Mouse (Mus musculus) spleen, adult 12 weeks (tissue): Measurements from ENCODE around the gene Nova2.

Source experiments
- DNase-seq: peaks from one replicate; pipeline ENCODE4 v3.0.0; 2022; ENCODE audit warnings: low spot score

Gene Nova2

DNA sequence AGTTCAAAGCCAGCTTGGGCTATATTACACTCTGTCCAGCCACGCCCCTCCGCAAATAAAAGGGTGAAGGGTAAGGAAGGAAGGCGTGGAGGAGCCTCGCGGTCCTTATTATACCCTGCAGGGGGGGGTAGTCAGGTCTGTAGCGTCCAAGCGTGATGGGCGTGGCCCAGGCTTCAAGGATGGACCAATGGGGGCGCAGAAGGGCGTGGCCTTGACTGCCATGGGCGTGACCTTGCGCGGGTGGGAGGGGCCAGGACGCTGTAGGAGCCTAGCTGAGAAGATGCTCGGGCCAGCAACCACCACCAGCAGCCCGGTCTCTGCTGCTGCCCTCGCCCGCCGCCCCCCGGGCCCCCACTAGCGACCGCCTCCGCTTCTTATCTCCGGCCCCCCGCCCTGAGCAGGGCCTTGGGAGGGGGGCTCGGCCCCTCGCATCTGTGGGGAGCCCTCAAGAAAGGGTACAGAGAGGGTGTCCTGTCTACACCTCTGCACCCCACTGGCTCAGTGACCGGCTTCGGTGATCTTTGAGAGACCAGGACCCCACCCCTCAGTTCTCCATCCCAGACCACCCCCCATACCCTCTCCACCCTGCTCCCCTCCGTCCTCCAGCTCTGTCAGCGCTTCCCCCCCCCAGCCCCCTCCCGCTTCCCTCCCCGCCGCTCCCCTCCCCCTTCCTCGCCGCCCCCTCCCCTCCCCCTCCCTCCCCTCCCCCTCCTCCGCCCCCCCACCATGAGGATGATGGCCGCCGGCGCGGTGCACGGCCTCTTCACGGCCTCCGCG is at the start of gene Nova2:
Nova2 (plus strand) TSS at position 727 of the 777 bp plus-strand sequence.
- DNase-seq = peak; percentile 12

DNA sequence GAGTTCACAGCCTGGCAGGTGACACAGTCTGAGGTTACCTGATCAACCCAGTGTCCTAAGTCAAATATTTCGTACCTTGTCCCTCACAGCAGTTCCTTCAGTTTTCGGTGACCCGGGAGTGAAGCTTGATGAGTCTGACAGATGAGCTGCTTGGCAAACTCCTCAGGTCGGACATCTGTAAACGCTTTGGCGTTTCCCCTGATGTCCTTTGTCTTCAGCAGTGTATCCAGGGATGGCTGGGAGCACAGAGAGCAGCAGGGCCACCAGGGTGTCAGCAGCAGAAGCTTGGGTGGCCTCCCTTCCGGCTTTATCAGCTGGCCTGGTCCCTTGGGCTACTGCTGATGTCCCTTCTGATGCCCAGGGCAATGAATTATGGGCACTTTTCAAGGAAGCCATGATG is 47.0 kb upstream of the Nova2 start:
- DNase-seq = no peak

DNA sequence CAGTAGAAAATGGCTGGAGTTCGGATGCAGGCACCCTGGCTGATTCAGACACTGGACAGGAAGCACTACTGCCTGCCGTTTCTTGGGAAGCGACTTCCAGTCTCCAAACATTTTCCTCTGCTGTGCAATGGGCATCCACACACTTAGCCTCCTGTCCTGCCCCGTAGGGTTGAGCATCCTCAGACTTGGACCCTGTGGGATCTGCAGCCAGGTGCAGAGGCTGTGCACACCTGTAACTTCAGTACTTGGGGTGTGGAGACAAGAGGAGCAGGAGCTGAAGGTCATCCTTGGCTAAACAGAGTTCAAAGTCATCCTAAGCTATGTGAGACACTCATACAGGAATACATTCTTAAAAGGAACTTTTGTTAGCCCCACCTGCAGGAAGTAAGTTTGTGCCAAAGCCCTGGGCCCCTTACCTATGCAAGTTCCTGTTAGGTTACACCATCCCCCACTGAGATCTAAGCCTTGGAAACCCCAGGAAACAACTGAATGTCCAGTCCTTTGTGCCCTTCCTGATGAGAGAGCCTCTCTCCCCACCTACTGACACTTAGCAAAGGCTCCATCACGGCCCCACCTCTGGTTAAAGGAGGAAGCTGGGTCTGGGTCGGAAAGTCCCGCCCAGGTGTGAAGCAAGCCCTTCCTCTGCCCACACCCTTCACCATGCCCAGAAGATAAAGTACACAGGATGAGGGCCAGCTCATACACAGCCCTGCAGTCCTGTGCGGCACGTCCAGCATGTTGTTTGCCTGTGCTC is 41.5 kb upstream of the Nova2 start:
- DNase-seq = no peak

DNA sequence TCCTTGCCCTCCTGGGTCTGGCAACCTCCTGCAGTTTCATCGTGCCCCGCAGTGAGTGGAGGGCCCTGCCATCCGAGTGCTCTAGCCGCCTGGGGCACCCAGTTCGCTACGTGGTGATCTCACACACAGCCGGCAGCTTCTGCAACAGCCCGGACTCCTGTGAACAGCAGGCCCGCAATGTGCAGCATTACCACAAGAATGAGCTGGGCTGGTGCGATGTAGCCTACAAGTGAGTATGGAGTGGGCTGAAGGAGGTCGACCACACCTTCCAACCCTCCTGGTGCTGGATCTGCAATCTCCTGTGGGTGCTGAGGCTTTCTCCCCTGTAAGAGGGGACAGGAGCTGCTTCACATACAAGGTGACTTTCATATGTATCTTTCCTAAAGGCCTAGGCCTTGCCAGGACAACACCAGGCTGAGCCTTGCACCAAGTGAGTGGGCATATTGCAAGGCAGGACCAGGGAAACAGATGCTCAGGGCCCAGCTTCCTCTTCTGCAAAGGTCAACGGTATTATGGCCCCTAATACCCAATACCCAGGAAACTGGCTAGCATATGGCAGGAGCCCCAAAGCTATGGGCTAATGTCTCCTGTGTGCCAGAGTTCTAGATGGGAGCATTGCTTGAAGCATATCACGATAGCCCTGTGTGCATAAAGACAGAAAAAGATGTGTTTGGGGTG is 40.8 kb upstream of the Nova2 start:
- DNase-seq = no peak

DNA sequence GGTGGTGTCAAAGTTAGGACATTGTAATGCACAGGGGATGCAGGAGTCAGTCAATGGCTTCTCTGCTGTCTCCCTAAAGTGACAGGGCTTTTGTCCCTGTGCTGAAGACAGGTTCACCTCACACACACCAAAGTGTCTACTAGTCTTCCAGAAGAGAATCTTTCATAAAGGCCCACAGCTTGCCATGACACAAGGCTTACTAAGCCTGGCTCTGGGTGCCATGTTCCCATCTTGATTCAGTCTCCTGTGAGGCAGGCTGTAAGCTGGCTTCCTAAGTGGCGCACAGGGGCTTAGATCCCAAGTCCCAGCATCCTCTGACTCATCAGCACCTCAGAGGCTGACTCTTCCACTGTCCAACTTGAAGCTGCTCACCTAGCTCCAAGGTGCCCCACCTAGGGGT is 38.7 kb upstream of the Nova2 start:
- no peak for DNase-seq

DNA sequence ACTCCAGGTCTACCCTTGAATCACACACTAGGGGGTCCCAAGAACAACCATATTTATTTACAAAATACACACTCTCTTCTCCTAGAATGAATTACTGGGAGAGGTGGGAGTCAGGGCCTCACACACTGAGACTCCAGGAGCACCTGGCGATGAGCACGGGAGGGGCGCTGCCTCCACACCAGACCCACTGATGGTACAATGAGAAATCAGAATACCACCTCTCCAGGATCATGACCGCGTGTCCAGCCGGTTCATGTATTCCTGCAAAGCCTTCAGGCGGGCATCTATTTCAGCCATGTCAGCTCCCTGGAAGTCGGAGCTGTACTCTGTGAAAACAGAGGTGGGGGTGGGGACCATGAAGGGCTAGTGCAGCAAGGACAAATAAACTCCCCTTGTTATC is 34.8 kb upstream of the Nova2 start:
- DNase-seq = no peak

DNA sequence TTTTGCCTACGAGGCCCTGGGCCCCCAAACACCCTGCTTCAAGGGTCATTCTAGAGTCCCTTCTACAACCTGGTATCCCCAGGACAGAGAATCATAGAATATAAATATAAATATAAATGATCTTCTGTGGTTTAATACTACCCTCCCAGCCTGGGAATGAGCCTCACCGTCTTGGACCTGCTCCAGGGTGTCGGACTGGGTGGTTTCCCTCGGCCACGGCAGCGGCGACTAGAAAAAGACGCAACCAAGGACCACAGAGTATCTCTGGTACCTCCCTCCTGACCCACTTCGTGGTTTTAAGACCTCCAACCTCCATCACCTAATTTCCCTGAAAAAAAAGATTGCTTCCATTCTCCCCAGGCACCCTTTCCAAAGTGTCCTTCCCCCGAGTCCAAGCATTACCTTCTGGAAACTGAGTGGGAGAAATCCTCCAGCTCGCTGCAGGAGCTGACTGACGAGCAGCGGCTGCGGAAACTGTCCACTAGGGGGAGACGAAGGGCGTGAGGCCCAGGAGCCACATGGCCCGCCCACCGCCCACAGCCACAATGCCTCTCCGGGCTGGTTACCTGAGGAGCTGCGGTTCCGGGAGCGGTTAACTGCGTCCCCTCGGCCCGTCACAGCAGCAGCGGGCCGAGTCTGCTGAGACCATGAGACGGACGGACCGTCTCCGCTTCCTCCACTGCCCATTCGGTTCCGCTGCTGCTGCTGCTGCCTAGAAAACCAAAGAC is 33.7 kb upstream of the Nova2 start:
- peak; percentile 54 for DNase-seq

DNA sequence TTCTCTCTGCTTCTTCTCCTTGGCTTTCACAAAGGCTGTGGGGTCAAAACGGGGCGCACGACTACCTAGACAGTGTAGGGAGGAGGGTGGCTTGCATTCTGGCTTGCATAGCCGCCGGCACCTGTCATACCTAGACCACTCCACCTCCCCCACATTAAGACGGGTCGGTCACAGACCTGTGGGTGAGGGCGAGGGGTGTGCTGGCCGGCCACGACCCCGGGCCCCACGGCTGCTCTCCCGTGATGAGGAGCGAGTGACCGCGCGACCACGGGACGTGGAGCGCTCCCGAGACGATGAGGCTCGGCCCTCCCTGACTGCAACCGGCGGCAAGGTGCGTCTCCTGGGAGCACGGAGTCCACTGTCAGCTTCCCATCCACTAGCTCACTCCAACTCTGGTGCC is 32.7 kb upstream of the Nova2 start:
- DNase-seq = no peak

DNA sequence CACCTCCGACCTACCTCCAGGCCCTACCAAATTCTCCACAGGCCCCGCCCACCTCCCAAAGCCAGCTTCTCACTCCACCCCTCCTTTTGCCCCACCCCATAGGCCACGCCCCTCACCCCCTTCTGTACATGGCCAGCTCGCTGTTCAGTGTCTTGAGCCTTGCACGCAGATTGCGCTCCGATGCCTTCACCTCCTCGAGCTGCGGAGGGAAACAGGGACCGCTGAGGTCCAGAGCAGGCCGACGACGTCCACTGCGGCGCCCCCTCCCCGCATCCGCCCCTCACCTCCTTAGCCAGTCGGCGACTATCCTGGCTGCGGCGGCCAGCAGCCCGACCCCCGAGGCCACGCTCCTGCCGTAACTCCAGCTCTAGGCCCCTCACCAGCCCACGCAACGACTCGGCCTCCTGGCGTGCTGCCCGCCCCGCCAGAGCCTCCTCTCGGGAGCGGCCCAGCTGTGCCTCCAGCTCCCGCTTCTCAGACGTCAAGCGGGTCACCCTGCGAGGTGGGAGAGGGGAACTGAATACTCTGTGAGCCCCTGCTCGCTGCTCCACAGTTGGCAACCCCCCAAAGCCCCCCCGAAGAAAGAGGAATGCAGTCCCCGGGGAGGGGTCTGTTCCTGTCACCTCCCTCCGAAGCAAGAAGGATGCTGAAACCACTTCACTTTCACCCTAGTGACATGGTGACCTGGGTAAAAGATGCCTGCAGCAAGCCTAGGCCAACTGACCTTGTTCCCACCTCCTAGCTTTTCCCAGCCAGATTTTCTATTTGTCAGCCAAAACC is 31.8 kb upstream of the Nova2 start:
- DNase-seq = no peak

DNA sequence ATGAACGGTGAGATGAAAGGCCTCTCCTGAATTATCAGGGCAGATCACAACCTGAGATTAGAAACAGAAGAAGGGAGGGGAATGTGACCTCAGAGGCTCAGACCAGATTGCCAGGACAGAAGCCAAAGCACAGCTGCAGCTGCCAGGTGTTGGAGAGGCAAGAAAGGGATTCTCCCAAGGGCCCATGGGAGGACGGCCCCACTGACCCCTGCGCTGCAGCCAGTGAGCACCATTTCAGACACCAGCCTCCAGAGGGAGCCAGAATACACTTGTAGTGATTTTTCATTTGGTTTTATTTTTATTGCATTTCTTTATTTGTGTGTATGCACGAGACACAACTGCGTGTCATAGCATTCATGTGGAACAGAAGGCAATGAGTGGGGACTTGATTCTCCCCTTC is 29.2 kb upstream of the Nova2 start:
- DNase-seq = no peak

DNA sequence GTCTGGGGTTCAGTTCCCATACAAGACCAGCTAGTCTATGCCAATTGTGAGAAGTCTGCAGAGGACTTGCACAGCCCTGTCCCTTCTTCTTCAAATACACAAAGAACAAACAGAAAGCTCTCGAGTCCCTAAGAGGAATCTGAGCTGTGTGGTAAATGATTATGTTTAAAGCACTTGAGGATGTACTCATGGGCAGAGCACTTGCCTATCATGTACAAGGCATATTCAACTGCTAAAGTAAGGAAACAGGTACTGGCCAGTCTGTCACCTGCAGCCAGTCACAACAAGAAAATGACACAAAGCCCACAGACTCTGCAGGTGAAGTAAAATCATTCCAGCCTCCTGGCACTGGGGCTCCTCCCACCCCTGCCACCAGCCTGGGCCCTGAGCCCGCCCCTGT is 25.2 kb upstream of the Nova2 start:
- no peak for DNase-seq

DNA sequence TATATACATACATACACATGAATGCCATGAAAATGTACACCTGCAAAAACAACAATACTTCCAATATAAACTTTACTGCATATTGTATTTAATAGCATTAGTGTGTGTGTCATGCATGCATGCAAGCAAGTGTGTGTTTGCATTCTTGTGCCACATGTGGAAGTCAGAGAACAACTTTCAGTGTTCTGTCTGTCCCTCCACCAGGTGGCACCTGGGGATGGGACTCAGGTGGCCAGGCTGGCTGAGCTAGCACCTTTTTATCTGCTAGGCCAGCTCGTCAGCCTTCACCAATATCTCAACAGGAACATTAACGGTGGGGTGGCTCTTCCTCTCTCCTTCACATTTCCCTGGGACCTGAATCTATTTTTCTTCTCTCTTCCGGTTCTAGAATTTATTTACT is 23.2 kb upstream of the Nova2 start:
- DNase-seq = no peak

DNA sequence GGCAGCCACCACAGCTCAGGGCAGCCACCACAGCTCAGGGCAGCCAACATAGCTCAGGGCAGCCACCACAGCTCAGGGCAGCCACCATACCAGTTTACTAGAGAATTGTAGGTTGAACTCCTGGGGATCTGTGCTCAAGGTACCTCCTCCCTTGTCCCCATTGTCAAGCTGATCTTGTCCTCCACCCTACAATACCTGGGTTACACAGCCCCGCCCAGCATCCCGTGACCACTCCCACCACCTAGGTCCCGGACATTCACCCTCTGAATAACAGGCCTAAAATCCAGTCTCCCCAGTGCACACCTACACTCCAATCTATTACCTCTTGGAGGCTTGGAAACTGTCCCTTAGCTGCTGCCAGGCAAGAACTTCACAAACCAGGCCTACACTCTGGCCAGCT is 20.7 kb upstream of the Nova2 start:
- no peak for DNase-seq

DNA sequence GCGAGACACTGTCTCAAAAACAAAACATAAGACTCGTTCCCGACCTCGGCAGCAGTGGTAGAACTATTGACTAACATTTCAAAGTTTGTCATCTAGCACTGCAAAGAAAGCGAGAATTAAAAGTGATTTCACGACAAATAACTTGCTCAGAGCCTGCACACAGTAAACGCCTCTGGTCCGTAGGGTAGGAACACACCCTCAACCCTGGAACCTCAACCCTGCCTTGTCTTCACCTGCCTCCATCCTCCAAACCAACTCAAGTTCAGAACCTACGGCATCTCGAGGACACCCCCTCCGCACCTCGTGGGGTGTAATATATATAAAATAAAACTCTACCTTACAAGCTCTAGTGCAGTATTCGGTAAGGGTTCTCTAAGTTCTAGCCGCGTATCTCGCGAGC is 15.9 kb upstream of the Nova2 start:
- DNase-seq = no peak

DNA sequence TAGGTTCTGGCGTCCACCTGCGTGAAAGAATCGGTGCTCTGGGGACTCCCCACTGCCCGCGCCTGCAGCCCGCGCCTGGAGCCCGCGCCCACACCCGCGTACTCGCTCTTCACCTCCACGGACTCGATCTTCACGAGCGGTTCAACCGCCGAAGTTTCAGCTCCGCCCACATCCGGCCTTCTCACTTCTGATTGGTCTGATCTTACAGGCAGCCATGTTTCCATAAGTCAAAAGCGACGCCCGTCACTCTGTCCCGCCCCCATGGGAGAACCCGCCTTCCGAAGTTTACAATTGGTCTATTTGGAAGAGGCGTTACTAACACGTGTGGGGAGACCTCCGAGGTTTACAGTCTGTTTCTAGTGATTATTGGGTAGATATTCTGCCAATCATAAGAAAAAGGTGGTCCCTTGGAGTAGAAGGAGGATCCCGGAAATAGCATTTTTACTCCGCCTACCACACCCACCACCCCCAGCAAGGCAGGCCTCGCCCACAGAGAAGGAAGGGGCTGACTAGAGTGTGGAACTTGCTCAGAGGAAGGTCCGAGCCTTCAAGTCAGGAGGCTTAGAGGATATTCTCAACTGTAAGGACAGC is 15.4 kb upstream of the Nova2 start, which contains the start of gene Ccdc61:
Ccdc61 (minus strand) TSS at position 175 of the 591 bp plus-strand sequence.
- peak; percentile 89 for DNase-seq

DNA sequence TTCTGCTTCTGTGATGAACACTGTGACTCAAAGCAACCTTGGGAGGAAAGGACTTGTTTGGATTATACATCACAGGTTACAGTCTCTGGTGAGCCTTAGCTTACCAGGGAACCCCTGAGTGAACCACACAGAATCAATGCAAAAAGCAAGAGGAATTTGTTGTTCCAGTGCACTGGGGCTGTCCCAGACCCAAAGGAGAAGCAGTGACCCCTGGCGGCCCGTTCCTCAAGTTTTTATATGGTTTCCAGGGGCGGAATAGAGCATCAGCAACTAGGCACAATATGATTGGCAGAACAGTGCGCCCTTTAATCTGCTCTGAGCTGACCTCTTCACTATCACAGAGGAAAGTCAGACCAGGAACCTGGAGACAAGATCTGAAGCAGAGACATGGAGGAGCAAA is 9.4 kb upstream of the Nova2 start:
- no peak for DNase-seq

DNA sequence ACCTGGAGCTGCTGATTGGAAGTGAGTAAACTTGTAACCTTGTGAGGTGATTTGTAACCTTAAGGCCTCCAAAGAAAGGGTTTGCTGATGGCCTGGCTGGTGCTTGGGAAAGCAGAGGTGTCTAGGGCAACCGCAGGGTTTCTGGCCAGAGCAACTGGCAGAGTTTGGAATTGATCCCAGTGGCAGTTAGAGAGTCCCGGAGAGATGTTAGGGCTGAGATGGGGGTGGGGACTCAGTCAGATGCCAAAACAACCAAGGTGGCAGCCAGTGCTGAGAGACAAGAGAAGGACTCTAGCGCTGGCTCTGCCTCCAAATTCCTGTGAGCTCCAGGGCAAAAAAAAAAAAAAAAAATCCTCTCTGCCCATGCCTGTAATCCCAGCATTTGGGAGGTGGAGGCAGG is 7.8 kb upstream of the Nova2 start:
- DNase-seq = no peak

DNA sequence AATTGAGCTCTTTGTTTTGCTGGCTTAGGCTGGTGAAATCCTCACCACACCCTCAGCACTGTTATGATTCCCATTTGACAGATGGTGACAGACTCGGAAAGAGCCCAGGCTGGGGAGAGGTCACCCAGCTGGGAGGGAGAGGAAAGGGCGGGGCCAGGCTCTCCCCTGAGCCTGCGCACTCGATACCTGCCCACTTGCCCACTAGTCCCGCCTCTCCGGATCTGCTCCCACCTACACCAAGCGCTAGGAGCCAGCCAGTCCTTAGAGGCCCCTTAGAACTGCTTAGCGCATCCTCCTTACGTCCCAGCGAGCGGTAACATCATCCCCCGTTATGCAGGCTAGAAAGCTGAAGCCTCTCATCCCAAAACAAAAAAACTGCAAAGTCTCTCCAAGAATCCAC is 4.6 kb upstream of the Nova2 start:
- no peak for DNase-seq

DNA sequence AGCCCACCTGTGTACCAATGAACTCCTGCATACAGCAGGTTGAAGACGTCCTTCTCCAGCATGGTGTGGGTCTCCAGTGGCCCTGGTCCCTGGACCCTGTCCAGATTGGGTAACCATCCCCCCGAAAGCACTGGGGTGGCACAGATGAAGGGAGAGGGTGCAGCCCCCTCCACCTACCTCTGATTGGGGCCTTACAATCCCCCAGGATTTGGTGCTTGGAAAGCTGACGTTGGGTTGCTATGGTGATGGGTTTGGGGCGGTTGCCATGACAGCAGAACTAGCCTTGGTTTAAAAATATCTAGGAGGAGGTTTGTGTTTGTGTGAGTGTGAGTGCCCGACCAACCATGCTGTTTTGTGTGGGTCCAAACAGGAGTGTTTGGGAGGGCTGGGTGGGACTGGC is 2.9 kb upstream of the Nova2 start:
- no peak for DNase-seq

DNA sequence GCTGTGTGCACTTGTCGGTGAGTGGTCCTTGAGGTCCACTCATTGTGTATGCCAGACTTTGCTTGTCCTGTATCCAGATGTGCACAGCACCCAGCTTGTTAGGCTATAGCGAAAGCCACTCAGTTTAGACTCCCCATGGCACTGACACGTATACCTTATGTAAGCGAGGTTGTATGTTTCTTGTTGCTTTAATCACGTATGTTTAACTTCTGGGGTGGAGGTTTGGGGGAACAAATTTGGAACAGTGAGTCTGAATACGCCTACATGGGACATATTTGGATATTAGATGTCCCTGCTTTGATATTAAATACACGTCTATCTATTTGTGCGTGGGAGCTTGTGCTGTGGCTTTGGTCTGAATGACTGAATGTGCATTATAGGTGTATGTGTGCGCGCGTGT is 2.4 kb upstream of the Nova2 start:
- DNase-seq = no peak

DNA sequence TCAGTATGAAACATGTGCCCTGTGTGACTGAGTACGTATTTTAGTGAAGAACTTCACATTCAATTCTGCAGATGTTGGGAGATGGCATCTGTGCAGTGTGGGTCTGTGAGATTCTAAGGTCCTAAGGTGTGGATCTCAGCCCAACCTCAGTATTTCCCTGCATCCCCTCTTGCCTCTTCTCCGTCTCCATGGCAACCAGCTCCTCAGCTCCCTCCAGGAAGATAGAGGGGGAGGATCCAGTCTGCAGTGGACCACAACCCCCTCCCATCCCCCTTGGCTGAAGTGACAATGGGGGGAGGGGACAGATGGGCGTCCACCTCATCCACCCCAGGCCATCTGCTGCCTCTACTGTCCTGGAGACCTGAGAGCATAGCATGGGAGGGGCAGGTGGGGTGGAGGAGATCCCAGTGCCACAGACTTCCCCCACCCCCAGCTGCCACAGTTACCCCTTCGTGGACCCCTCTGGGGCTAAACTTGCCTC is 1.9 kb upstream of the Nova2 start:
- DNase-seq = no peak
